Mouse (Mus musculus) ES-E14 (cell line): ENCODE results near the gene Npas3. TPM values are rescaled to one million over a fixed set of nuclear protein-coding genes. Genes with fewer than 3 reads are reported as not detected.

Source experiments
- DNase-seq: peaks from one replicate; pipeline ENCODE4 v3.0.0-alpha.2; 2013; ENCODE audit warnings: low read depth, low spot score
- H3K27ac ChIP-seq: 2 replicates; pipeline ENCODE4 v1.5.1; 2012; ENCODE audit warnings: low read depth, mild to moderate bottlenecking, low read length, moderate library complexity, mixed read lengths; ENCODE audit not compliant: poor library complexity, insufficient read depth, severe bottlenecking
- H3K36me3 ChIP-seq: 2 replicates; pipeline ENCODE4 v1.6.1; 2012; ENCODE audit warnings: mild to moderate bottlenecking, low read length, moderate library complexity, mixed read lengths; ENCODE audit not compliant: control insufficient read depth, poor library complexity, insufficient read depth, severe bottlenecking
- H3K4me1 ChIP-seq, 2 experiments: fragments of 150-350 bp in 1 of 2; sonication (generic) in 1 of 2; 2 replicates each; pipeline ENCODE4 v1.6.1; 2012; ENCODE audit warnings: low read length in 2 of 2, mild to moderate bottlenecking in 1 of 2, mixed read lengths in 1 of 2; ENCODE audit not compliant: control insufficient read depth in 2 of 2, insufficient read depth in 2 of 2, poor library complexity in 1 of 2
- H3K4me3 ChIP-seq, 2 experiments: fragments of 150-350 bp in 1 of 2; sonication (generic) in 1 of 2; 2 replicates each; pipeline ENCODE4 v1.5.1; 2012; ENCODE audit warnings: low read length in 2 of 2, low read depth in 1 of 2, mild to moderate bottlenecking in 1 of 2, mixed read lengths in 1 of 2; ENCODE audit not compliant: insufficient read depth in 1 of 2, poor library complexity in 1 of 2, severe bottlenecking in 1 of 2
- H3K9ac ChIP-seq: 2 replicates; pipeline ENCODE4 v1.6.1; 2012; ENCODE audit warnings: low read depth, mild to moderate bottlenecking, low read length, mixed read lengths; ENCODE audit not compliant: poor library complexity, insufficient read depth, severe bottlenecking
- H3K9me3 ChIP-seq: fragments of 150-350 bp; sonication (generic); 2 replicates; pipeline ENCODE4 v1.6.1; 2012; ENCODE audit warnings: low read depth, mild to moderate bottlenecking, low read length; ENCODE audit not compliant: control insufficient read depth, insufficient read depth
- CHD2 ChIP-seq: IDR thresholded peaks from 2 replicates; pipeline ENCODE4 v1.6.1; 2014; ENCODE audit warnings: mild to moderate bottlenecking, low read depth, low read length, inconsistent platforms
- HCFC1 ChIP-seq: IDR thresholded peaks from 2 replicates; pipeline ENCODE4 v1.6.1; 2012; ENCODE audit warnings: low read length, inconsistent platforms, borderline replicate concordance; ENCODE audit not compliant: insufficient read depth
- MAFK ChIP-seq: IDR thresholded peaks from 2 replicates; pipeline ENCODE4 v1.6.1; 2014; ENCODE audit warnings: mild to moderate bottlenecking, low read depth, low read length, inconsistent platforms; ENCODE audit not compliant: insufficient read depth
- ZC3H11A ChIP-seq: IDR thresholded peaks from 2 replicates; pipeline ENCODE4 v1.6.1; 2012; ENCODE audit warnings: low read depth, mild to moderate bottlenecking, inconsistent platforms, low read length, borderline replicate concordance
- ZNF384 ChIP-seq: IDR thresholded peaks from 2 replicates; pipeline ENCODE4 v1.6.1; 2012; ENCODE audit warnings: low read depth, low read length, inconsistent platforms
- in situ Hi-C, 2 experiments: fragments of 600-800 bp; cut with MboI; formaldehyde crosslinking; loops; one replicate each; pipeline ENCODE4 v1.15.1; 2025; ENCODE audit warnings: low sequenced_read_pairs in 2 of 2, inconsistent platforms in 1 of 2; ENCODE audit not compliant: unreplicated experiment in 2 of 2
- total RNA-seq: library from RNA; depleted of rRNA; stranded (reverse); fragments of 300-350 nt; gene quantifications from 2 replicates; pipeline ENCODE4 v1.2.3, GENCODE M21; 2012

Gene Npas3
- total RNA-seq, 1 experiment, result 1.2 TPM

DNA sequence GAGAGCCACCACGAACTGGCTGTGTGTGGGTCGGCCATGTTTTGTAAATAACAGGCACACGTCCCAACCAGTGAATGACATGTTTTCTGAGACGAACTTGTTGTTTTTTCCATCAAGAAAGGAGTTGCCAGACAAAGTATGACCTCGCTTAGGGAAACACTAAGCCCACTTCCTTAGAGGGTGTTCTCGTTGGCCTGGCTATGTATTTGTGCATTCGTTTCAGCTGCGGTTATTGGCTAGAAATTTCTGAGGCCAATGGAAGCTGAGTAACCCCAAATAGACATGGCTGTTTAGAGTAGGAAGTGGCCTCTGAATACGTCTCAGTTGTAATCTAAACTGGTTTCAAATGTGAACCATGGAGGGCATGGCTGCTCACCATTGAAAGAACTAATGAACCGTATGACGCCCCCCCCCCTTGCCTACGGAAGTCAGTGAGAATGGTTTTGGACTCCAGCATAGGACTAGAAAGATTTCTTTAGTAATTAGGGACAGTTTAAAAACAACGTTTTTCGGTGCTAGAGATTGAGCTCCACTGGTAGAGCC lies 523.0 kb downstream of the Npas3 start:
- no peaks in the 10 kb centered on the region for H3K36me3 ChIP-seq
- H3K4me3 ChIP-seq, result no peak overlapping the region
- in situ Hi-C loops, result no loop called here
- TF ChIP-seq MAFK (no peak), HCFC1 (no peak), ZNF384 (no peak), CHD2 (no peak), ZC3H11A (no peak)
- H3K4me1 ChIP-seq, result no peaks in the 10 kb centered on the region
- H3K9me3 ChIP-seq, result no peaks in the 10 kb centered on the region
- H3K27ac ChIP-seq, result no peak overlapping the region
- H3K9ac ChIP-seq, result no peak overlapping the region
- no peak for DNase-seq

DNA sequence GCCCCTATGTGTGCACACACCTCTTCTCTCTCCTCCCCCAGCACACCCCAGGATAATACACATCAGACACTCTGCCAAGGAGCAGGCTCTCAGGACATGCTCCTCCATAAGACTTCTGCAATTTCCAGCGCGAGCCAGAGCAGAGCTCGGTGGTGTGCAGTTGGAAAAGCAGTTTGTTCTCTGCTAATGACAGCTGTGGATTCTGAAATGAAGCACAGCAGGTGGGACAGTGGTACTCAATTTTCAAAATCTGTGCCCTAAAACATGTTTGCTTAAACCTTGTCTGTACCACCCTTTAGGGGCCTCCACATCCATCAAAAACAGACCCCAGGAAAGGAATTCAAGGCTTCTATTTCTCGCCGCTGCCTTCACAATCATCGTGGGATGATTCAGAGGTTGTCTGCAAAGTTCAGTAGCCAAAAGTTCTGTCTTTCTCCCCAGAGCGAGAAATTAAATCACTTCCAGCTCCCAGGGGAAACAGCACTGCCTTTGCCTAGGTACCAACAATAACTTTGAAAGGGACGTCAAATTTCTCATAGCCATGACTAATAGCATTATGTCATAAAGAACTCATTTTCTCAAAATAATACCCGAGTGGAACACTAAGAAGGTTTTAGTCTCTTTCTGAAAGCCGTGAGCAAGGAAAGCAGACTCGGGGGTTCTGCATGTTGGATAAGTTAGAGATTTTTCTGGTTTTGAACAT lies 533.5 kb downstream of the Npas3 start:
- Histone ChIP-seq H3K27ac (no peak overlapping the region), H3K36me3 (no peaks in the 10 kb centered on the region), H3K9ac (no peak overlapping the region), H3K4me1 (no peaks in the 10 kb centered on the region), H3K9me3 (no peaks in the 10 kb centered on the region), H3K4me3 (no peak overlapping the region)
- in situ Hi-C loops, result no loop called here
- TF ChIP-seq MAFK (no peak), ZC3H11A (no peak), ZNF384 (no peak)
- DNase-seq, result no peak

DNA sequence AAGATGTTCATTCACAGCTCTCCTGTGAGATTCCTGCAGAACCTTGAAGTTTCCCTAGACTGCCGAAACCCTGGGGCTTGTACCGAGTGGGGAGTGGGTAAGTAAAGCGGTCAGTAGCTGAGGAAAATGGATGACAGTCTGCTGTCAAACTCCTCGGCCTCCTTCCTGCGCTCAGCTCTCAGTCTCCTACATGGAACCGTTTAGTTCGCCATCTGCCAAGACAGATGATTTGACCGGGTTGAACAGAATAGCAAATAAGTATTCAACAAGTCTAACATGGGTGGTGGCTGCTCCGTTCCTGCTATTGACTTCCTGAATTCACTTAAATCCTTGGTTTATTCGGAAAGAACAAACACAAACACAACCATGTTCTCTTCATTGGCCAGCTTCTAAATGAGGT lies 541.0 kb downstream of the Npas3 start:
- no peak for DNase-seq
- no peak for TF ChIP-seq CHD2
- no peak for TF ChIP-seq MAFK
- TF ChIP-seq HCFC1, result no peak
- no peak for TF ChIP-seq ZNF384
- no peak for TF ChIP-seq ZC3H11A
- Histone ChIP-seq H3K36me3 (no peaks in the 10 kb centered on the region), H3K9me3 (no peaks in the 10 kb centered on the region), H3K4me1 (no peaks in the 10 kb centered on the region), H3K9ac (no peak overlapping the region), H3K4me3 (no peak overlapping the region), H3K27ac (no peak overlapping the region)
- in situ Hi-C loops, result no loop called here

DNA sequence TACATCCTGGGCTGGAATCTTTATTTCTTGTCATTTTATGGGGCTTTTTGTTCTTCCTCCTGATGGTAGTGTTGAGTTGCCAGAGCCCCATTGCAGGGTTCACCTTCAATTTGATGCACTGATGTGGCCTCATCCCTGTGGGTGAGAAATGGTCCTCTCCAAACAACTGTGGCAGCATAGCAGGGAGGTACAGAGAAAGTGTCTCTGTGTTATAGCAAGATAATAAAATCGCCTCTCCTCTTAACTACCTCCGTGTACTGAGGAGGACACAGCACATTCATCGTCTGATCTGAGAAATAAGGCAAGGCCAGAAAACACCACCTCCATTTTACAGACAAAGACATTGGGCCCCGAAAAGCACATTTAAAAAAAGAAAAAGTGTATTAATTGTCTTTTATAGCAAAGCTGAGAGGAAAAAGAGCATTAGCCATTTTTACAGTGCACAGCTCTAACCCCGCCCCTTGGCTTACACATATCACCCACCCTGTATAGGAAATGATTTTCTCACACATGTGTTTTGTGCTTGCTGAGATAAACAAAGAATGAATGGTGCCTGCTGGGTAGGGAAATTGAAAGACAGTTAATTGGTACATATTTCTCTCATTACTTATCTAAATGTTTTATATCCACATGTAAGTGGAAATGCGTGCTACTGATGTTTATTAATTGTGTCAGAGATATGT lies 546.4 kb downstream of the Npas3 start:
- Histone ChIP-seq H3K9ac (no peak overlapping the region), H3K4me1 (no peaks in the 10 kb centered on the region), H3K4me3 (no peak overlapping the region), H3K36me3 (no peaks in the 10 kb centered on the region), H3K27ac (no peak overlapping the region), H3K9me3 (no peaks in the 10 kb centered on the region)
- no peak for TF ChIP-seq CHD2
- no peak for TF ChIP-seq HCFC1
- TF ChIP-seq MAFK, result no peak
- TF ChIP-seq ZNF384, result no peak
- no peak for TF ChIP-seq ZC3H11A
- in situ Hi-C loops, result no loop called here
- DNase-seq, result no peak
